In genomic region chr13:37827996-37828579, GRCm38 (mm10) we compare ENCODE assay signal across 8 mouse cellular contexts. TPM values are rescaled to one million over a fixed set of nuclear protein-coding genes. Genes with fewer than 3 reads are reported as not detected.
DNase-seq lines count a peak whose midpoint lies in the region; ATAC-seq and TF ChIP-seq lines count a peak whose summit lies in the region.

No protein-coding gene starts in this region.

- TF ChIP-seq POLR2A in cortical plate, adult 2 months (IDR thresholded peaks at IDR 0.05; ENCODE audit: extremely low read depth, insufficient read depth, low read length): no peak

- no peak for DNase-seq in kidney, postnatal 0 days (ENCODE audit: low spot score)
- DNase-seq in kidney, postnatal 10 days: no peak
- no peak for DNase-seq in intestine, embryonic 14.5 days (ENCODE audit: low spot score)
- peak; percentile 30 for DNase-seq in naive thymus-derived CD4-positive, alpha-beta T cell, adult 2 months (ENCODE audit: low read depth)
- DNase-seq in ovary, adult 18-20 months (ENCODE audit: low spot score): no peak
- DNase-seq in adrenal gland, adult 18-20 months (ENCODE audit: low spot score in 2 of 2): no peak
- DNase-seq in adrenal gland, adult 8-10 months: no peak

- H3K9me3 ChIP-seq in kidney, postnatal 0 days (replicated peaks; ENCODE audit: low read length): no peaks in the 10 kb centered on the region
- H3K9me3 ChIP-seq in intestine, embryonic 14.5 days (ENCODE audit: control insufficient read depth, low read length): no peaks in the 10 kb centered on the region

- H3K9ac ChIP-seq in kidney, postnatal 0 days (ENCODE audit: low read depth, low read length): peak overlapping the region; percentile 87
- peak overlapping the region; percentile 87 for H3K9ac ChIP-seq in intestine, embryonic 14.5 days (ENCODE audit: low read length)

- ATAC-seq in kidney, postnatal 0 days (replicated peaks; ENCODE audit: low FRiP score, low read depth): no peak
- no peak for ATAC-seq in intestine, embryonic 14.5 days (replicated peaks; ENCODE audit: low FRiP score, low TSS enrichment, low read depth)

- WGBS in kidney, postnatal 0 days: 17% methylated on average over 13 of the region's 13 CpGs
- 13% methylated on average over 13 of the region's 13 CpGs for WGBS in intestine, embryonic 14.5 days

- peaks cover 32% of the 10 kb centered on the region for H3K4me1 ChIP-seq in kidney, postnatal 0 days (replicated peaks; ENCODE audit: insufficient read depth, low read length)
- H3K4me1 ChIP-seq in cortical plate, adult 2 months (ENCODE audit: control insufficient read depth, insufficient read depth, low read length): no peaks in the 10 kb centered on the region
- H3K4me1 ChIP-seq in intestine, embryonic 14.5 days (replicated peaks; ENCODE audit: control insufficient read depth, insufficient read depth, low read length): peaks cover 49% of the 10 kb centered on the region

- H3K36me3 ChIP-seq in kidney, postnatal 0 days (ENCODE audit: insufficient read depth, low read length): no peaks in the 10 kb centered on the region
- H3K36me3 ChIP-seq in intestine, embryonic 14.5 days (ENCODE audit: control insufficient read depth, insufficient read depth, low read length): no peaks in the 10 kb centered on the region

- H3K27ac ChIP-seq in kidney, postnatal 0 days: peak overlapping the region; percentile 94; the same call in 1 of the 2 replicates
- no peak overlapping the region for H3K27ac ChIP-seq in cortical plate, adult 2 months (ENCODE audit: insufficient read depth, low read length)
- H3K27ac ChIP-seq in intestine, embryonic 14.5 days (ENCODE audit: low read depth): peak overlapping the region; percentile 96; the same call in 1 of the 2 replicates

- H3K27me3 ChIP-seq in kidney, postnatal 0 days (ENCODE audit: insufficient read depth, low read length): no peaks in the 10 kb centered on the region
- H3K27me3 ChIP-seq in intestine, embryonic 14.5 days (replicated peaks; ENCODE audit: control insufficient read depth, insufficient read depth, low read length): no peaks in the 10 kb centered on the region

- TF ChIP-seq CTCF in kidney, postnatal 0 days (IDR thresholded peaks at IDR 0.05; ENCODE audit: low read depth): no peak
- no peak for TF ChIP-seq CTCF in cortical plate, adult 2 months (IDR thresholded peaks at IDR 0.05; ENCODE audit: extremely low read depth, insufficient read depth, low read length)

- peak overlapping the region; percentile 93 for H3K4me3 ChIP-seq in kidney, postnatal 0 days (replicated peaks; ENCODE audit: low read depth, low read length)
- H3K4me3 ChIP-seq in cortical plate, adult 2 months (ENCODE audit: insufficient read depth, low read length): peak overlapping the region; percentile 91
- peak overlapping the region; percentile 91 for H3K4me3 ChIP-seq in intestine, embryonic 14.5 days (ENCODE audit: low read depth, low read length)

- peak overlapping the region; percentile 93 for H3K4me2 ChIP-seq in kidney, postnatal 0 days (ENCODE audit: low read length)
- H3K4me2 ChIP-seq in intestine, embryonic 14.5 days (ENCODE audit: low read length): peak overlapping the region; percentile 98

RNA-seq across cellular contexts. Expression of gene Rreb1, which starts 49.9 kb away (rescaled TPM):
- polyA plus RNA-seq in kidney, postnatal 0 days (2015; fragmentation: Nextera tagmentation; extraction: Ambion mirVana): 9.0 and 10.4 TPM in 2 replicates
- 32.0 and 32.9 TPM in 2 replicates for polyA plus RNA-seq in cortical plate, adult 2 months (2012; rRNA removed)
- polyA plus RNA-seq in intestine, embryonic 14.5 days (2014; fragmentation: Nextera tagmentation; extraction: Ambion mirVana): 20.2 and 20.3 TPM in 2 replicates
- 10 to 100 TPM; 41.1 to 48.4 TPM for total RNA-seq in adrenal gland, adult 18-20 months (2021)
- total RNA-seq in adrenal gland, adult 8-10 months (2022): 10 to 100 TPM; 53.1 to 74.5 (median 62.9) TPM
